Mouse (Mus musculus): ENCODE data around the gene Gm17657.

- TF ChIP-seq ZMIZ1 (IDR thresholded peaks at IDR 0.05; ENCODE audit: low read depth, low read length): no peak
- TF ChIP-seq ELF1 (IDR thresholded peaks at IDR 0.05; ENCODE audit: low read depth, low read length): no peak
- TF ChIP-seq POLR2A (IDR thresholded peaks at IDR 0.05; ENCODE audit: low read depth, low read length): no peak
- no peak for TF ChIP-seq MEF2A (IDR thresholded peaks at IDR 0.05; ENCODE audit: borderline replicate concordance, low read depth, low read length)
- TF ChIP-seq CTCF (conservative IDR thresholded peaks at IDR 0.05 in 1 of 2, IDR thresholded peaks at IDR 0.05 in 1 of 2; ENCODE audit: low read depth in 2 of 2, low read length in 2 of 2): no peak
- TF ChIP-seq USF2 (conservative IDR thresholded peaks at IDR 0.05; ENCODE audit: low read depth, low read length): no peak
- TF ChIP-seq SMC3 (IDR thresholded peaks at IDR 0.05; ENCODE audit: low read depth, low read length): no peak
- TF ChIP-seq ZNF384 (IDR thresholded peaks at IDR 0.05; ENCODE audit: low read depth, low read length): no peak
- no peak for TF ChIP-seq BHLHE40 (IDR thresholded peaks at IDR 0.05; ENCODE audit: low read depth, low read length)
- TF ChIP-seq TCF12 (IDR thresholded peaks at IDR 0.05; ENCODE audit: low read depth, low read length): no peak
- no peak for TF ChIP-seq CHD2 (IDR thresholded peaks at IDR 0.05; ENCODE audit: low read length)
- TF ChIP-seq UBTF (IDR thresholded peaks at IDR 0.05; ENCODE audit: low read depth, low read length): no peak
- no peak for TF ChIP-seq ZKSCAN1 (IDR thresholded peaks at IDR 0.05; ENCODE audit: borderline replicate concordance, low read depth, low read length)
- TF ChIP-seq EP300 (IDR thresholded peaks at IDR 0.05; ENCODE audit: low read length): no peak
Observed at GRCm38 (mm10) chr17:29488257-29488977, 61.0 kb downstream of the Gm17657 start.

Data from CH12.LX (cell line).